Mouse (Mus musculus) gastrocnemius, postnatal 14 days (tissue): ENCODE data around the gene Pkig. TPM values are rescaled to one million over a fixed set of nuclear protein-coding genes. Genes with fewer than 3 reads are reported as not detected.
A peak's percentile ranks its signal among the peaks of the same experiment; 100 is the strongest.
"Not testable (repeated sequence)": the region's sequence is repeated elsewhere in the genome, so short reads cannot be mapped to it uniquely, and the experiment has no call there.

Experiments used
- DNase-seq: peaks from one replicate; pipeline ENCODE4 v3.0.0; 2021; ENCODE audit warnings: mixed read lengths
- intact Hi-C: fragments of 180-260 bp; cut with DNase I; formaldehyde crosslinking; loops from one replicate; pipeline ENCODE4 v1.15.1; 2025; ENCODE audit warnings: low total_unique reads
- total RNA-seq, 2 experiments: library from RNA; stranded (reverse); gene quantifications; 2 replicates each; pipeline ENCODE4 v1.2.3; 2021

Pkig gene
- total RNA-seq, 2 experiments from 2014 or later, result 78.2 to 85.3 TPM

GRCm38 (mm10) chr2:163641681-163642080 is 16.5 kb upstream of the Pkig start:
- intact Hi-C loops, result no loop called here

GRCm38 (mm10) chr2:163642685-163643575 is 15.3 kb upstream of the Pkig start:
- DNase-seq, result peak; percentile 35

More at GRCm38 (mm10) chr2:163641681-163642080, 16.5 kb upstream of the Pkig start:
- no peak for DNase-seq

GRCm38 (mm10) chr2:163643576-163643971 is 14.6 kb upstream of the Pkig start:
- intact Hi-C loops, result no loop called here
- DNase-seq, result no peak

More at GRCm38 (mm10) chr2:163642685-163643575, 15.3 kb upstream of the Pkig start:
- intact Hi-C loops, result no loop called here

GRCm38 (mm10) chr2:163644047-163644446 is 14.1 kb upstream of the Pkig start:
- intact Hi-C loops, result no loop called here
- DNase-seq, result no peak

GRCm38 (mm10) chr2:163644575-163645385 is 13.4 kb upstream of the Pkig start, which contains the start of gene Serinc3:
Gene Serinc3, minus strand, starts transcription at chr2:163645131.
- intact Hi-C loops, result loop anchor here (5.0 kb wide), 1 partner anchor 78 kb away; no protein-coding TSS in a partner anchor

GRCm38 (mm10) chr2:163645700-163646460 is 12.3 kb upstream of the Pkig start:
- no peak for DNase-seq
- intact Hi-C loops, result loop anchor here (5.0 kb wide), 1 partner anchor 76 kb away; no protein-coding TSS in a partner anchor

More at GRCm38 (mm10) chr2:163644575-163645385, 13.4 kb upstream of the Pkig start, which contains the start of gene Serinc3:
- peak; percentile 99 for DNase-seq

GRCm38 (mm10) chr2:163646461-163647080 is 11.6 kb upstream of the Pkig start:
- intact Hi-C loops, result loop anchor here (5.0 kb wide), 1 partner anchor 76 kb away; no protein-coding TSS in a partner anchor
- no peak for DNase-seq

GRCm38 (mm10) chr2:163655699-163656098 is 2.5 kb upstream of the Pkig start:
- intact Hi-C loops, DNase-seq: not testable (repeated sequence)

GRCm38 (mm10) chr2:163657486-163657885 is 700 bp upstream of the Pkig start:
- intact Hi-C loops, result no loop called here
- no peak for DNase-seq

- DNase-seq, result no peak
- intact Hi-C loops, result no loop called here
Measured at GRCm38 (mm10) chr2:163658941-163659340, 755 bp downstream of the Pkig start.

GRCm38 (mm10) chr2:163659431-163659830 is 1.2 kb downstream of the Pkig start:
- intact Hi-C loops, result no loop called here
- no peak for DNase-seq

- no peak for DNase-seq
- intact Hi-C loops, result no loop called here
Measured at GRCm38 (mm10) chr2:163660103-163660701, 2.0 kb downstream of the Pkig start.

- intact Hi-C loops, result no loop called here
- DNase-seq, result no peak
Measured at GRCm38 (mm10) chr2:163661371-163661850, 3.2 kb downstream of the Pkig start.

- intact Hi-C loops, result no loop called here
- DNase-seq, result no peak
Measured at GRCm38 (mm10) chr2:163662076-163662475, 3.9 kb downstream of the Pkig start.

- intact Hi-C loops, result no loop called here
- no peak for DNase-seq
Measured at GRCm38 (mm10) chr2:163662698-163663221, 4.6 kb downstream of the Pkig start.

GRCm38 (mm10) chr2:163663930-163664329 is 5.7 kb downstream of the Pkig start:
- intact Hi-C loops, result no loop called here
- no peak for DNase-seq

GRCm38 (mm10) chr2:163667045-163667444 is 8.9 kb downstream of the Pkig start:
- no peak for DNase-seq
- intact Hi-C loops, result no loop called here
